Mouse (Mus musculus) midbrain, embryonic 16.5 days (tissue): ENCODE measurements around the gene Rps15. TPM values are rescaled to one million over a fixed set of nuclear protein-coding genes. Genes with fewer than 3 reads are reported as not detected.

Experiments
- ATAC-seq: fragments of 200-750 bp; cut with Nextera tagmentation; 2 replicates; pipeline ENCODE4 v1.8.0; 2017; ENCODE audit warnings: moderate TSS enrichment
- H3K27ac ChIP-seq: fragments of 300-500 bp; sonication (generic); 2 replicates; pipeline ENCODE4 v1.5.1; 2014; ENCODE audit warnings: mild to moderate bottlenecking, low read length, mixed read lengths
- H3K27me3 ChIP-seq: fragments of 300-500 bp; sonication (generic); 2 replicates; pipeline ENCODE4 v1.6.1; 2014; ENCODE audit warnings: low read depth, low read length, mixed read lengths; ENCODE audit not compliant: control insufficient read depth, insufficient read depth
- H3K36me3 ChIP-seq: fragments of 300-500 bp; sonication (generic); 2 replicates; pipeline ENCODE4 v1.6.1; 2014; ENCODE audit warnings: mild to moderate bottlenecking, low read length, moderate library complexity, mixed read lengths; ENCODE audit not compliant: control insufficient read depth, insufficient read depth
- H3K4me1 ChIP-seq: fragments of 300-500 bp; sonication (generic); 2 replicates; pipeline ENCODE4 v1.6.1; 2014; ENCODE audit warnings: mild to moderate bottlenecking, low read length, mixed read lengths; ENCODE audit not compliant: control insufficient read depth, insufficient read depth
- H3K4me2 ChIP-seq: fragments of 300-500 bp; sonication (generic); 2 replicates; pipeline ENCODE4 v1.6.1; 2014; ENCODE audit warnings: mild to moderate bottlenecking, low read length, mixed read lengths
- H3K4me3 ChIP-seq: fragments of 300-500 bp; sonication (generic); 2 replicates; pipeline ENCODE4 v1.5.1; 2014; ENCODE audit warnings: low read depth, mild to moderate bottlenecking, low read length, moderate library complexity, mixed read lengths
- H3K9ac ChIP-seq: fragments of 300-500 bp; sonication (generic); 2 replicates; pipeline ENCODE4 v1.6.1; 2014; ENCODE audit warnings: low read depth, low read length, mixed read lengths
- H3K9me3 ChIP-seq: fragments of 300-500 bp; sonication (generic); replicated peaks from 2 replicates; pipeline ENCODE4 v1.6.1; 2014; ENCODE audit warnings: mild to moderate bottlenecking, low read length, mixed read lengths; ENCODE audit not compliant: control insufficient read depth, poor library complexity, severe bottlenecking
- WGBS: fragments of 180-500 bp; shearing (Covaris S2); extraction: QIAGEN DNeasy Blood & Tissue Kit; methylation state at CpG from one replicate; pipeline ENCODE4 v1.1.7; 2014; 5-methylcytosine and 5-hydroxymethylcytosine counted together
- polyA plus RNA-seq: library from polyadenylated mRNA; unstranded; fragments of >200 nt; fragmentation: Nextera tagmentation; extraction: Ambion mirVana; gene quantifications from 2 replicates; pipeline ENCODE4 v1.2.1, GENCODE M21; 2015

Rps15 gene
- polyA plus RNA-seq, 1 experiment from 2014 or later, result 465 TPM

DNA sequence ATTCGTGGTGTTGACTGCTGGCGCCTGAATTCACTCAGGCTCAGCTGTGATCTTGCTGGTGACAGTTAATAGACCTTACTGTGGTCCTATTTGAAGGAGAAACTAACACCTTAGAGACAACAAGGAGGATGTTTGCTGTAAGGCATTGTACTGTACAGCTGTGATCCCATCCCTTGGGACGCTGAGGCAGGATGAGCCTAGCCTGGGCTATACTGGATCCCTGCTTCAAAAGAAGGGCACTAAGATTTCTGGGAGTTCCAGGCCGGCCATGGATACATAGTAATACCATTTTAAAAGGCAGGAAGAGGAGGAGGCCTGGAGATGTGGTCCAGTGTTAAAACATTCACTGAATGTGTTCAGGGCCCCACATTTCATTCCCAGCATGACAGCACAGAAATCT, 41.7 kb upstream of the Rps15 start:
- Histone ChIP-seq H3K27me3 (no peaks in the 10 kb centered on the region), H3K9ac (no peak overlapping the region), H3K9me3 (no peaks in the 10 kb centered on the region), H3K36me3 (peaks cover 14% of the 10 kb centered on the region), H3K4me1 (peaks cover 9% of the 10 kb centered on the region), H3K4me2 (peak overlapping the region; percentile 92), H3K4me3 (no peak overlapping the region), H3K27ac (no peak overlapping the region)
- no peak for ATAC-seq
- WGBS, result 87% methylated on average over 4 of the region's 4 CpGs

DNA sequence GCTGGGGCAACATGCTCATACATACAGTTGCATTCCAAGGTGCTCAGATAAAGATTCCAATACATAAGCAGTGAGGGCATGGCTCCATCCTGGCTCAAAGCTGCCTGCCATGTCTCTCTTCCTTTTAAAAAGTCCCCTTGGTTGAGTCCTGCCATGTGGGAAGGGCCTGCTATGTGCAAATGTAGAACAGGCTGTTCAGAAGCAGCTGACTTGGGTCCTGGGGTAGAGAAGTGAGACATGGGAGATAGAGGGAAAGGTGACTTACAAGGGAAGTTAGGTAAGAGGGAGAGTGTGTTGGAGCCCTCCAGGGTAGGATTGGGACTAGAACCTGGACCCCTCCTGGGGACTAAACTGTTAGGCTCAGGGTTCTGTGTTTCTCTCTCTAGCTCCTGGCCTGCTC, 40.2 kb upstream of the Rps15 start:
- Histone ChIP-seq H3K4me3 (no peak overlapping the region), H3K9me3 (no peaks in the 10 kb centered on the region), H3K4me2 (no peak overlapping the region), H3K27me3 (no peaks in the 10 kb centered on the region), H3K4me1 (peaks cover 9% of the 10 kb centered on the region), H3K9ac (no peak overlapping the region), H3K27ac (no peak overlapping the region), H3K36me3 (peaks cover 25% of the 10 kb centered on the region)
- no peak for ATAC-seq

DNA sequence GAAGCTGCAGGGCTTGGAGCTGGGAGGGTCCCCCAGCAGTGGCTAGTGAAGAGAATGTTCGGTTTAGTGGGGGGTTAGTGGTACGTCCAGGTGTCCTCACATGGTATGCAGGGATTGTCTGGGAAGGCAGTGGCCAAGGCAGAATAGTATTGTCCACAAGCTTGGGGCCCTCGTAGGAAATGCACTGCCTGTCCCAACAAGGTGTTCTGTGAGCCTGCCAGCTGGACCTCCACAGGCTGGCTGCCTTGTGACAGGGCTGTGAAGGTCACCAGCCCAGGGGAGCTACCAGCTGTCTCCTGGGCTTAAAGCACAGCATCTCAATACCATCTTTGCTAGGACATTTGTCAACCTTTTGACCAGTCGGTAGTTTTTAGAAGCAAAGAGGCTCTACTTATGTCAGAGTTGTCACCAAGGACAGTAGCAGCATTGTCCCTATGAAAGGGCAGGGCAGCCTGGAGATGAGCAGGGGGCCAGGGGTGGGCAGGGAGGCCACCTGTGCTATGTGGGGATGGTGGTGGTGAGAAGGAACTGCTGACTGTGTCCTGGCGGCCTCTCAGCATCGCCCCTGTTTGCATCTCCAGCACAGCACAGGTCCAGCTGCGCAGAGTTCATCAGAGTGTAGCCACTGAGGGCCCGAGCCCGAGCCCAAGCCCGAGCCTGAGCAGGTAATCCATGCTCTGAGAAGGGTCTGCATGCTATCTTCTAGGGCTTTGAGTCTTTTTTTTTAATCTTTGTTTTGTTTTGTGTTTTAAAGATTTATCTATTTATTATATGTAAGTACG, 39.6 kb upstream of the Rps15 start:
- 94% methylated on average over 11 of the region's 11 CpGs for WGBS
- H3K27ac ChIP-seq, result no peak overlapping the region
- H3K36me3 ChIP-seq, result peaks cover 26% of the 10 kb centered on the region
- peaks cover 9% of the 10 kb centered on the region for H3K4me1 ChIP-seq
- no peak for ATAC-seq
- no peak overlapping the region for H3K4me3 ChIP-seq
- 0 out of 2 replicates have a peak overlapping the region, but pooled peaks have one; percentile 5 for H3K9ac ChIP-seq
- H3K27me3 ChIP-seq, result no peaks in the 10 kb centered on the region
- no peaks in the 10 kb centered on the region for H3K9me3 ChIP-seq
- no peak overlapping the region for H3K4me2 ChIP-seq

DNA sequence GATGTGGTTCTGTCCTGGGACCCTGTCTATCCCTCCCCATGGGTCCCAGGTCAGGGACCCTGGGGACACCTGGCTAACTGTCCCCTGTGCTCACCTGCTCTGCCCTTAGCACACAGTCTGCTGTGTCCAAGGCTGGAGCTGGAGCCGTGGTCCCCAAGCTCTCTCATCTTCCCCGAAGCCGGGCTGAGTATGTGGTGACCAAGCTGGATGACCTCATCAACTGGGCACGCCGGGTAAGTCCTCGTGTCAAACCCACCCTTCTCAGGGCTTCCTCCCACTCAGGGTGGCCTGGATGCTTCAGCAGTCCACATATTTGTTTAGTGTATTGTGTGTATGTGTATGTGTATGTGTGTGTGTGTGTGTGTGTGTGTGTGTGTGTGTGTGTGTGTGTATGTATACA, 38.7 kb upstream of the Rps15 start:
- Histone ChIP-seq H3K27me3 (no peaks in the 10 kb centered on the region), H3K27ac (no peak overlapping the region), H3K36me3 (peaks cover 30% of the 10 kb centered on the region), H3K4me3 (no peak overlapping the region), H3K9me3 (no peaks in the 10 kb centered on the region), H3K9ac (no peak overlapping the region), H3K4me1 (peaks cover 9% of the 10 kb centered on the region), H3K4me2 (no peak overlapping the region)
- WGBS, result 87% methylated on average over 6 of the region's 6 CpGs
- ATAC-seq, result no peak

DNA sequence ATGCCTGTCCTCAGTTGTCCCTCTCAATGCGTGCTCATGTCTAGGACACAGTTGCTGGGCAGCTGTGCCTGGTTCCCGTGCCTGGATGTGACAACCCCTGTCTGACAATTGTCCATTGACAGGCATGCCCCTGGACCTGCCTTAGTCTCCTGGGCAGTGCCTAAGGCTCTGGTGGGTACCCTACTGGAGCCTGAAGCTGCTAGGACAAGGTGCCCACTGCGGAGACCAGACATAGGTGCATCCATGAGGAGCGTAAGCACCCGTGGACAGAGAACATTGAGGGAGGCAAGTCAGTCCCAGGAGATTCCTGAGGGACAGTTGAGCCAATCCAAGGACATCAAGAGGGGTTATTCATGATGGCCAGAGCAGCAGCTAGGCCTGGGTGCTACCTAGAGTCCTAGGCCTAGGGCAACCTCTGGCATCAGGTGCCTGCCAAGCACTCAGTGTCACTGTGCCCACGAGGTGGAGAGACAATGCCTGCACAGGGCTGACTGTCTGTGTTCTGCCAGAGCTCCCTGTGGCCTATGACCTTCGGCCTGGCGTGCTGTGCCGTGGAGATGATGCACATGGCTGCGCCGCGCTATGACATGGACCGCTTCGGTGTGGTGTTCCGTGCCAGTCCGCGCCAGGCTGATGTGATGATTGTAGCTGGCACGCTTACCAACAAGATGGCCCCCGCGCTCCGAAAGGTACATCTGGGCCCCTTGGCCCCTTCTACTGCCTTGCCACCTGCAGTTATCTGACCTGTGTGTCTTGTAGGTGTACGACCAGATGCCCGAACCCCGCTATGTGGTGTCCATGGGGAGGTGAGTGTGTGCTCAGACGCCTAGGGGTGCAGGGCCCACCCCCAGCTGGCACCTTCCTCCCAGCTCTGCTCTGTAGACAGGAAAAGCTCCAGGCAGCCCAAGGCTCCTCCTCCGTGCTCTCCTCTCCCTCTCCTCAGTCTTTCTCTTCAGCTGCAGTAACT, 37.6 kb upstream of the Rps15 start:
- no peak overlapping the region for H3K9ac ChIP-seq
- ATAC-seq, result no peak
- H3K4me1 ChIP-seq, result peaks cover 10% of the 10 kb centered on the region
- WGBS, result 95% methylated on average over 26 of the region's 26 CpGs
- H3K4me3 ChIP-seq, result no peak overlapping the region
- no peaks in the 10 kb centered on the region for H3K9me3 ChIP-seq
- no peak overlapping the region for H3K4me2 ChIP-seq
- H3K27ac ChIP-seq, result no peak overlapping the region
- H3K36me3 ChIP-seq, result peaks cover 30% of the 10 kb centered on the region
- H3K27me3 ChIP-seq, result no peaks in the 10 kb centered on the region

DNA sequence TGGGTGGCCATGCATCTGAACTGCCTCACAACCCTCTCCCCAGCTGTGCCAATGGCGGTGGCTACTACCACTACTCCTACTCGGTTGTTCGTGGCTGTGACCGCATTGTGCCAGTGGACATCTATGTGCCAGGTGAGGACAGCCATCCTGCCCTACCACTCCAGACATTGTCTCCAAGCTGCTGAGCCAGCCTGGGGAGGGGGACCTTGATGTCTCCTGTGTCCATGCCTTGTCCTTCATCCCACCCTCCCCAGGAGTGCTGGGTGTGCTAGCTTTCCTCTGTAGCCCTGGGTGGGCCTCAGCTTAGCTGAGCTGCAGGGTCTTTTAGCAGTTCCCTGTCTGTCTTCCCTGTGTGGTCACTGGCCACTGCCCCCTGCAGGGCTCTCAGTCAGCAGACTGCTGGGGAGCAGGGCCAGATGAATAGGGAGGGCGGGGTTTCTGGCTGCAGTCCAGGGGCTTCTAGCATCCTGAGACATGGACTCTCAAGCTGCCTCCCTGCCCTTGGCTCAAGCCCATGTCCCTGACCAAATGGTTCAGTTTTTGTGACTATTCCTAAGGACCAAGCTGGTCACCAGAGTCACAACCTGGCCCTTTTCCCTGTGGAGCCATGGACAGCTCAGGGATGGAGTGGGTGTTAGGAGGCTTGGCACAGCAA, 36.2 kb upstream of the Rps15 start:
- peaks cover 30% of the 10 kb centered on the region for H3K36me3 ChIP-seq
- ATAC-seq, result no peak
- no peaks in the 10 kb centered on the region for H3K27me3 ChIP-seq
- H3K27ac ChIP-seq, result no peak overlapping the region
- no peak overlapping the region for H3K9ac ChIP-seq
- H3K4me1 ChIP-seq, result peaks cover 13% of the 10 kb centered on the region; the same call in 1 of the 2 replicates
- H3K4me2 ChIP-seq, result no peak overlapping the region
- no peak overlapping the region for H3K4me3 ChIP-seq
- WGBS, result 83% methylated on average over 5 of the region's 5 CpGs
- no peaks in the 10 kb centered on the region for H3K9me3 ChIP-seq

DNA sequence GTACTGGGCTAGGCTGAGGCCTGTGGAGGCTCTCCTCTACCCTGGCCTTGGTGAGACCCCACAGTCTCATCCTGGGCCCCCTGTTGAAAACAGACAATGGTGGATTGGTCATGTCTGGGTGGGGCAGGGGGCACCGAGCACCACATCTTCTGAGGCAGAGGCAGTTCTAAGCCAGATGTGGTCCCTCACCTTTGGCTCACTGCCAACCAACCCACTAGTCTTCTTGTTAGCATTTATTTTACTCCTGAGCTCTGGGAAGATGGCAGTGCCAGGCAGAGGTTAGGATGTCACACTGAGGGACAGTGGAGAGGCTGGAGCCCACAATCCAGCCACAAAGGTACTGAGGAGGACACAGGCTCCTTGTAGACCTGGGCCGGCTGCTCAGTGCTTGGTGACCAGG, 34.3 kb upstream of the Rps15 start:
- H3K4me3 ChIP-seq, result no peak overlapping the region
- no peak for ATAC-seq
- H3K4me1 ChIP-seq, result peaks cover 21% of the 10 kb centered on the region; the same call in 1 of the 2 replicates

DNA sequence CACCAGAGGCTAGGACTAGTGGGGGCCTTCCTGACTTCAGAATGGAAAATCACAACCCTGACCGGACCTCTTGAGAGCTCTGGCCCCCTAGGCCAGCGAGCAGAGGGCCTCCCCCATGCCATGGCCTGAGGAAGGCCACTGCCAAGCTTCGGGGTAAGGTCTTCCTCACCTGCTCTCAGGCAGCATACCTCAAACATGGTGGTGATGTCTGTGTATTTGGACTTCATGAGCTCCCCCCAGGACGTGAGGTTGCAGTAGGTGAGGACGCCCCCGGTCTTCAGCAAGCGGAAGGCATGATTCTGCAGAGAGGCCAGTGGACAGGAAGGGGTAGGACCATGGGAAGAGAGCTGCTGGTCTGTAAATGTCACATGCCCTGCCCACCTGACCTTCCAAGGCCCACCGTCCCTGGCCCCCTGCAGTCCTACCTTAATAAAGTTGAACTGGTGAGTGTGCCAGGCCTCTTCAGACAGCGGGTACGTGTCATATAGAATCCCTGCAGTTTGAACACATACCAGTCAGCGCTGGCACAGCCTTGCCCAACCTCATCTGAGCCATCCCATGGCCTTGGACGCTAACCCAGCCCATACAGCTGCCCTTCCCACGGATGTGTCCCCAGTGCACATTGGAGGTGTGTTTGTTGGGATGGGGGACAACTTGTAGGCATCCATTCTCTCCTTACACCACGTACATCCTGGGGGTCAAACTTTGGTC, 33.3 kb upstream of the Rps15 start:
- peaks cover 21% of the 10 kb centered on the region; the same call in 1 of the 2 replicates for H3K4me1 ChIP-seq

More for the DNA sequence above, 34.3 kb upstream of the Rps15 start:
- Histone ChIP-seq H3K4me2 (no peak overlapping the region), H3K36me3 (peaks cover 30% of the 10 kb centered on the region), H3K9ac (no peak overlapping the region), H3K9me3 (no peaks in the 10 kb centered on the region), H3K27me3 (no peaks in the 10 kb centered on the region), H3K27ac (no peak overlapping the region)
- WGBS, result 85% methylated on average over 2 of the region's 2 CpGs

More for the DNA sequence above, 33.3 kb upstream of the Rps15 start:
- no peak overlapping the region for H3K9ac ChIP-seq
- no peak for ATAC-seq
- peaks cover 29% of the 10 kb centered on the region for H3K36me3 ChIP-seq
- WGBS, result 96% methylated on average over 14 of the region's 14 CpGs
- no peak overlapping the region for H3K4me3 ChIP-seq
- H3K4me2 ChIP-seq, result no peak overlapping the region
- H3K9me3 ChIP-seq, result no peaks in the 10 kb centered on the region
- no peaks in the 10 kb centered on the region for H3K27me3 ChIP-seq
- no peak overlapping the region for H3K27ac ChIP-seq
